Mouse (Mus musculus) E14TG2a.4 (cell line): ENCODE data around the gene Ccm2l.

Experiments
- H3K27me3 ChIP-seq: 2 replicates; pipeline ENCODE4 v1.6.1; 2014; ENCODE audit warnings: low read length, control low read depth; ENCODE audit not compliant: insufficient read depth
- H3K36me3 ChIP-seq: 2 replicates; pipeline ENCODE4 v1.6.1; 2014; ENCODE audit warnings: low read length, control low read depth; ENCODE audit not compliant: insufficient read depth
- H3K4me1 ChIP-seq: replicated peaks from 2 replicates; pipeline ENCODE4 v1.6.1; 2014; ENCODE audit warnings: low read depth, low read length, control low read depth
- H3K4me3 ChIP-seq: replicated peaks from 2 replicates; pipeline ENCODE4 v1.5.1; 2014; ENCODE audit warnings: mild to moderate bottlenecking, low read length
- H3K9me3 ChIP-seq: 2 replicates; pipeline ENCODE4 v1.6.1; 2014; ENCODE audit warnings: low read length, control low read depth
- CTCF ChIP-seq: conservative IDR thresholded peaks from 2 replicates; pipeline ENCODE4 v1.5.1; 2014; ENCODE audit warnings: low read length
- NANOG ChIP-seq: IDR thresholded peaks from 2 replicates; pipeline ENCODE4 v1.6.1; 2014; ENCODE audit warnings: borderline replicate concordance, low read length, mixed read lengths
- POU5F1 ChIP-seq: IDR thresholded peaks from 2 replicates; pipeline ENCODE4 v1.6.1; 2014; ENCODE audit warnings: low read length, borderline replicate concordance

The Ccm2l gene

DNA sequence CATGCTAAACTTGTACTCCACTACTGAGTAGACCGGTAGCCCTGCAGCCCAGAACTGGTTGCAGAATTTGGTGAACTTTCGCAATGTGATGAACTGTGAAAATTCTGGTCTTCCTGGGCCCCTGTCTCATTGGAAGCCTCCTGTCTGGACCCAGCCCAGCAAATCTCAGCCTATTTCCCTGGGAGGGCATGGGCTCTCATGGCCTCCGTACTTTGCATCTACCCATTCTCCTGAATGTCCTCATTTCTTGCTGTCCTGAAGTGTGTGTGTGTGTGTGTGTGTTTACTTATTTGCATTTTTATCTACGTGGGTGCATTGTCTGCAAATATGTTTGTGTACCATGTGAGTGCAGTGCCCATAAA lies 15.8 kb upstream of the Ccm2l start:
- Histone ChIP-seq H3K36me3 (no peaks in the 10 kb centered on the region), H3K4me1 (peaks cover 46% of the 10 kb centered on the region), H3K4me3 (no peak overlapping the region), H3K27me3 (peaks cover 73% of the 10 kb centered on the region), H3K9me3 (no peaks in the 10 kb centered on the region)
- TF ChIP-seq NANOG (no peak), CTCF (no peak), POU5F1 (no peak)

DNA sequence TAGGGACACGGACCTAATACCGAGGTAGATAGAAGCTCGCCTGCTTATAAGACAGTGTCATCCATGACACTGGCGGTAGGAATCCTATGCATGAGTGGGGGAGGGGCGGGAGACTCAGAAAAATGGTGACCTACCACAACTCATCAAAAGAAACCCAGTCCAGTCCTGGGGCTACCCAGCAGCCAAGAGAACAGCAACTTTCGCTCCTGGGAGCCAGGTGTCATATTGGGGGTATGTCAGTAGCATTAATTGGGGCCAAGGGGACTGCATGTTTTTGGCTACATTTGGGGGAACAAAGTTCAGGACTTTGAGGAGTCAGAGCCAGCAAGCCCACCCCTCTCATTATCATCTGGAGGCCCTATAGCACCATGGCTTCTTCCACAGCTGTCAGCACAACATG lies 14.7 kb upstream of the Ccm2l start:
- no peak for TF ChIP-seq NANOG
- TF ChIP-seq POU5F1, result no peak
- no peak for TF ChIP-seq CTCF
- Histone ChIP-seq H3K27me3 (peaks cover 68% of the 10 kb centered on the region), H3K4me1 (peaks cover 51% of the 10 kb centered on the region), H3K4me3 (no peak overlapping the region), H3K36me3 (no peaks in the 10 kb centered on the region), H3K9me3 (no peaks in the 10 kb centered on the region)

DNA sequence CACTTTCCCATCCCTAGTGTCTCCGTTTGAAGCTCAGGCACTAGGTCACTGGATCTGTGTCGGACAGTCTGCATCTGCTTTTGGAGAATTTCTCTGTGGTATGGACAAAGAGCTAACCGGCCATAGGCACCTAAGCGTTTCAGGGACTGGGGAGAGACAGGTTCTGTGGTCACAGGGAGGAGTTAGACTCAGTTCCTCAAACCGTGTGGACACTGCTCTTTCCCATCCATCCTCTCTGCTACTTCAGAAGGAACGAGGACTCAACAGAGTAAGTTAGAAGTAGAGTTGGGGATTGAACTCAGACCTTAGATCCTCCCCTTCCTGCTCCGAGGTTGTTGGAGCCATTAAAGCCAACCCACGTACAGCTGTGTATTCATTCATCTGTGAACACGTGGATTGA lies 14.2 kb upstream of the Ccm2l start:
- H3K4me1 ChIP-seq, result peaks cover 51% of the 10 kb centered on the region
- TF ChIP-seq POU5F1, result no peak
- TF ChIP-seq NANOG, result no peak
- no peak for TF ChIP-seq CTCF

GRCm38 (mm10) chr2:153052700-153053351 lies 12.9 kb upstream of the Ccm2l start:
- TF ChIP-seq POU5F1, result no peak
- TF ChIP-seq CTCF, result peak; percentile 30; the same call in 1 of the 2 replicates
- no peak for TF ChIP-seq NANOG
- Histone ChIP-seq H3K27me3 (peaks cover 75% of the 10 kb centered on the region), H3K9me3 (no peaks in the 10 kb centered on the region), H3K4me1 (peaks cover 46% of the 10 kb centered on the region), H3K36me3 (no peaks in the 10 kb centered on the region), H3K4me3 (peak overlapping the region; percentile 70)

More for the DNA sequence above, 14.2 kb upstream of the Ccm2l start:
- Histone ChIP-seq H3K27me3 (peaks cover 67% of the 10 kb centered on the region), H3K9me3 (no peaks in the 10 kb centered on the region), H3K4me3 (no peak overlapping the region), H3K36me3 (no peaks in the 10 kb centered on the region)

- Histone ChIP-seq H3K36me3 (no peaks in the 10 kb centered on the region), H3K4me3 (peak overlapping the region; percentile 67; the same call in 1 of the 2 replicates), H3K4me1 (peaks cover 40% of the 10 kb centered on the region), H3K9me3 (no peaks in the 10 kb centered on the region), H3K27me3 (peaks cover 86% of the 10 kb centered on the region)
- TF ChIP-seq CTCF, result no peak
Measured at GRCm38 (mm10) chr2:153053896-153054295, 11.9 kb upstream of the Ccm2l start.

- peak; percentile 66 for TF ChIP-seq CTCF
- TF ChIP-seq POU5F1, result no peak
- no peak for TF ChIP-seq NANOG
- peaks cover 41% of the 10 kb centered on the region for H3K4me1 ChIP-seq
Measured at GRCm38 (mm10) chr2:153055270-153055920, 10.4 kb upstream of the Ccm2l start.

GRCm38 (mm10) chr2:153058365-153058764 lies 7.4 kb upstream of the Ccm2l start:
- Histone ChIP-seq H3K4me1 (peaks cover 29% of the 10 kb centered on the region), H3K9me3 (no peaks in the 10 kb centered on the region), H3K36me3 (no peaks in the 10 kb centered on the region), H3K27me3 (peaks cover 55% of the 10 kb centered on the region), H3K4me3 (no peak overlapping the region)
- TF ChIP-seq POU5F1 (no peak), CTCF (no peak), NANOG (no peak)

More at GRCm38 (mm10) chr2:153055270-153055920, 10.4 kb upstream of the Ccm2l start:
- Histone ChIP-seq H3K9me3 (no peaks in the 10 kb centered on the region), H3K4me3 (no peak overlapping the region), H3K27me3 (peaks cover 79% of the 10 kb centered on the region), H3K36me3 (no peaks in the 10 kb centered on the region)

GRCm38 (mm10) chr2:153060216-153060615 lies 5.5 kb upstream of the Ccm2l start:
- TF ChIP-seq NANOG, result no peak
- TF ChIP-seq CTCF, result no peak
- TF ChIP-seq POU5F1, result no peak
- Histone ChIP-seq H3K27me3 (peaks cover 41% of the 10 kb centered on the region), H3K36me3 (no peaks in the 10 kb centered on the region), H3K9me3 (no peaks in the 10 kb centered on the region), H3K4me1 (peaks cover 32% of the 10 kb centered on the region), H3K4me3 (peak overlapping the region; percentile 56)

- Histone ChIP-seq H3K9me3 (no peaks in the 10 kb centered on the region), H3K36me3 (no peaks in the 10 kb centered on the region), H3K27me3 (peaks cover 45% of the 10 kb centered on the region), H3K4me1 (peaks cover 58% of the 10 kb centered on the region), H3K4me3 (no peak overlapping the region)
- TF ChIP-seq CTCF (no peak), NANOG (no peak), POU5F1 (no peak)
Measured at GRCm38 (mm10) chr2:153063394-153063793, 2.4 kb upstream of the Ccm2l start.
